Mouse (Mus musculus) G1E (cell line): ENCODE measurements around the gene Zic5.

Experiments used
- CTCF ChIP-seq: IDR thresholded peaks from 2 replicates; pipeline ENCODE4 v1.5.1; 2012; ENCODE audit warnings: low read depth, low read length, inconsistent platforms, mixed read lengths
- GATA1 ChIP-seq: IDR thresholded peaks from 2 replicates; pipeline ENCODE4 v1.6.1; 2012; ENCODE audit warnings: borderline replicate concordance, low read length, inconsistent platforms, mixed read lengths
- GATA2 ChIP-seq: IDR thresholded peaks from 2 replicates; pipeline ENCODE4 v1.6.1; 2012; ENCODE audit warnings: low read depth, low read length, inconsistent platforms, borderline replicate concordance
- POLR2AphosphoS5 ChIP-seq: IDR thresholded peaks from 2 replicates; pipeline ENCODE4 v1.6.1; 2012; ENCODE audit warnings: low read depth, low read length, inconsistent platforms; ENCODE audit not compliant: insufficient replicate concordance
- TAL1 ChIP-seq: conservative IDR thresholded peaks from 2 replicates; pipeline ENCODE4 v1.6.1; 2012; ENCODE audit warnings: low read depth, low read length, inconsistent platforms, mixed read lengths

GRCm38 (mm10) chr14:122491521-122491920 lies 26.0 kb upstream of the Zic5 start:
- TF ChIP-seq CTCF (no peak), TAL1 (no peak), GATA1 (no peak), POLR2AphosphoS5 (no peak), GATA2 (no peak)
